Mouse (Mus musculus): Measurements from ENCODE around the gene Cd200.
A peak's percentile ranks its signal among the peaks of the same experiment; 100 is the strongest.
"Not testable (repeated sequence)": the region's sequence is repeated elsewhere in the genome, so short reads cannot be mapped to it uniquely, and the experiment has no call there.

The Cd200 gene

GRCm38 (mm10) chr16:45408425-45409063 is at the start of gene Cd200:
TSS of gene Cd200 (minus strand) at chr16:45409053.
- DNase-seq (ENCODE audit: low read depth), result no peak

- DNase-seq (ENCODE audit: low read depth), result no peak
These were observed 45.9 kb upstream of the Cd200 start for GRCm38 (mm10) chr16:45454762-45455161.

GRCm38 (mm10) chr16:45437230-45437739 is 28.4 kb upstream of the Cd200 start:
- DNase-seq (ENCODE audit: low read depth), result no peak

GRCm38 (mm10) chr16:45435591-45435990 is 26.7 kb upstream of the Cd200 start:
- DNase-seq (ENCODE audit: low read depth), result no peak

GRCm38 (mm10) chr16:45427651-45428050 is 18.8 kb upstream of the Cd200 start:
- no peak for DNase-seq (ENCODE audit: low read depth)

- peak; percentile 57 for DNase-seq (ENCODE audit: low read depth)
These were observed 4.6 kb upstream of the Cd200 start for GRCm38 (mm10) chr16:45413497-45413896.

GRCm38 (mm10) chr16:45409064-45409446 is 202 bp upstream of the Cd200 start:
- DNase-seq (ENCODE audit: low read depth), result not testable (repeated sequence)

GRCm38 (mm10) chr16:45407645-45408400 is 1.0 kb downstream of the Cd200 start:
- no peak for DNase-seq (ENCODE audit: low read depth)

- no peak for DNase-seq (ENCODE audit: low read depth)
These were observed 1.8 kb downstream of the Cd200 start for GRCm38 (mm10) chr16:45407091-45407490.

- DNase-seq (ENCODE audit: low read depth), result no peak
These were observed 5.9 kb downstream of the Cd200 start for GRCm38 (mm10) chr16:45402951-45403350.

GRCm38 (mm10) chr16:45402036-45402435 is 6.8 kb downstream of the Cd200 start:
- no peak for DNase-seq (ENCODE audit: low read depth)

GRCm38 (mm10) chr16:45399947-45400555 is 8.8 kb downstream of the Cd200 start:
- DNase-seq (ENCODE audit: low read depth), result no peak

- DNase-seq (ENCODE audit: low read depth), result no peak
These were observed 9.4 kb downstream of the Cd200 start for GRCm38 (mm10) chr16:45399411-45399810.

- DNase-seq (ENCODE audit: low read depth), result no peak
These were observed 11.4 kb downstream of the Cd200 start for GRCm38 (mm10) chr16:45397440-45397839.

- DNase-seq (ENCODE audit: low read depth), result no peak
These were observed 16.6 kb downstream of the Cd200 start for GRCm38 (mm10) chr16:45392246-45392645.

GRCm38 (mm10) chr16:45391680-45392079 is 17.2 kb downstream of the Cd200 start:
- DNase-seq (ENCODE audit: low read depth), result no peak

- no peak for DNase-seq (ENCODE audit: low read depth)
These were observed 18.4 kb downstream of the Cd200 start for GRCm38 (mm10) chr16:45390286-45390956.

GRCm38 (mm10) chr16:45389833-45390232 is 19.0 kb downstream of the Cd200 start:
- no peak for DNase-seq (ENCODE audit: low read depth)

- DNase-seq (ENCODE audit: low read depth), result no peak
These were observed 19.8 kb downstream of the Cd200 start for GRCm38 (mm10) chr16:45389041-45389440.

- no peak for DNase-seq (ENCODE audit: low read depth)
These were observed 27.0 kb downstream of the Cd200 start for GRCm38 (mm10) chr16:45381811-45382210.

GRCm38 (mm10) chr16:45378959-45379358 is 29.9 kb downstream of the Cd200 start:
- no peak for DNase-seq (ENCODE audit: low read depth)
